Mouse (Mus musculus) MEL (cell line): ENCODE measurements around the gene Ube2j1. TPM values are rescaled to one million over a fixed set of nuclear protein-coding genes. Genes with fewer than 3 reads are reported as not detected.

Experiments used
- DNase-seq: peaks from one replicate; pipeline ENCODE4 v3.0.0; 2011; ENCODE audit warnings: low read depth, low spot score
- H3K27ac ChIP-seq: 2 replicates; pipeline ENCODE4 v1.5.1; 2012; ENCODE audit warnings: low read depth, mild to moderate bottlenecking, control low read depth, low read length, moderate library complexity; ENCODE audit not compliant: control insufficient read depth
- H3K27me3 ChIP-seq, 2 experiments: fragments of 150-350 bp in 1 of 2; sonication (generic) in 1 of 2; 2 replicates each; pipeline ENCODE4 v1.6.1; 2012; ENCODE audit warnings: low read length in 2 of 2, mild to moderate bottlenecking in 2 of 2, improper control_type of control experiment in 1 of 2, moderate library complexity in 1 of 2; ENCODE audit not compliant: insufficient read depth in 2 of 2, control insufficient read depth in 1 of 2
- H3K36me3 ChIP-seq, 2 experiments: 2 replicates each; pipeline ENCODE4 v1.6.1; 2012 to 2014; ENCODE audit warnings: low read length in 2 of 2, improper control_type of control experiment in 1 of 2, inconsistent platforms in 1 of 2, mild to moderate bottlenecking in 1 of 2; ENCODE audit not compliant: insufficient read depth in 2 of 2, control insufficient read depth in 1 of 2
- H3K4me1 ChIP-seq, 2 experiments: fragments of 150-350 bp in 1 of 2; sonication (generic) in 1 of 2; 2 replicates each; pipeline ENCODE4 v1.6.1; 2012; ENCODE audit warnings: low read length in 2 of 2, improper control_type of control experiment in 1 of 2, mild to moderate bottlenecking in 1 of 2; ENCODE audit not compliant: insufficient read depth in 2 of 2, control insufficient read depth in 1 of 2
- H3K4me3 ChIP-seq, 2 experiments: fragments of 150-350 bp in 1 of 2; sonication (generic) in 1 of 2; 2 replicates each; pipeline ENCODE4 v1.5.1; 2012; ENCODE audit warnings: low read depth in 2 of 2, low read length in 2 of 2, mild to moderate bottlenecking in 2 of 2, moderate library complexity in 2 of 2, control low read depth in 1 of 2, improper control_type of control experiment in 1 of 2; ENCODE audit not compliant: control insufficient read depth in 1 of 2, insufficient read depth in 1 of 2
- H3K79me2 ChIP-seq: 2 replicates; pipeline ENCODE4 v1.6.1; 2012; ENCODE audit warnings: mild to moderate bottlenecking, low read length, moderate library complexity; ENCODE audit not compliant: control insufficient read depth, poor library complexity, insufficient read depth
- H3K9ac ChIP-seq: 2 replicates; pipeline ENCODE4 v1.6.1; 2012; ENCODE audit warnings: low read depth, mild to moderate bottlenecking, control low read depth, low read length, moderate library complexity; ENCODE audit not compliant: control insufficient read depth, poor library complexity, severe bottlenecking
- H3K9me3 ChIP-seq: fragments of 150-350 bp; sonication (generic); replicated peaks from 2 replicates; pipeline ENCODE4 v1.6.1; 2012; ENCODE audit warnings: mild to moderate bottlenecking, low read length, improper control_type of control experiment, moderate library complexity; ENCODE audit not compliant: insufficient read depth
- GABPA ChIP-seq: IDR thresholded peaks from 2 replicates; pipeline ENCODE4 v1.6.1; 2012; ENCODE audit warnings: low read depth, mild to moderate bottlenecking, inconsistent platforms, low read length, improper control_type of control experiment, moderate library complexity
- NELFE ChIP-seq: IDR thresholded peaks from 2 replicates; pipeline ENCODE4 v1.6.1; 2011; ENCODE audit warnings: low read depth, low read length, improper control_type of control experiment
- RAD21 ChIP-seq: IDR thresholded peaks from 2 replicates; pipeline ENCODE4 v1.6.1; 2011; ENCODE audit warnings: mild to moderate bottlenecking, low read depth, low read length, improper control_type of control experiment
- polyA plus RNA-seq, 2 experiments: library from polyadenylated mRNA; stranded (reverse) in 1 of 2; unstranded in 1 of 2; fragments of >175 nt in 1 of 2; fragments of >200 nt in 1 of 2; gene quantifications; 2 replicates each; pipeline versions ENCODE4 v1.2.1 to v1.2.4; 2012; ENCODE audit warnings: low replicate concordance in 2 of 2, low read depth in 1 of 2; ENCODE audit not compliant: insufficient read length in 2 of 2, insufficient read depth in 1 of 2, missing spikeins in 1 of 2
- total RNA-seq: library from RNA; depleted of rRNA; stranded (reverse); fragments of 300-350 nt; gene quantifications from 2 replicates; pipeline ENCODE4 v1.2.3, GENCODE M21; 2012; rRNA removed

Gene Ube2j1
- total and polyA plus RNA-seq, 3 experiments, result 32.6 to 42.9 TPM; not detected in 1

DNA sequence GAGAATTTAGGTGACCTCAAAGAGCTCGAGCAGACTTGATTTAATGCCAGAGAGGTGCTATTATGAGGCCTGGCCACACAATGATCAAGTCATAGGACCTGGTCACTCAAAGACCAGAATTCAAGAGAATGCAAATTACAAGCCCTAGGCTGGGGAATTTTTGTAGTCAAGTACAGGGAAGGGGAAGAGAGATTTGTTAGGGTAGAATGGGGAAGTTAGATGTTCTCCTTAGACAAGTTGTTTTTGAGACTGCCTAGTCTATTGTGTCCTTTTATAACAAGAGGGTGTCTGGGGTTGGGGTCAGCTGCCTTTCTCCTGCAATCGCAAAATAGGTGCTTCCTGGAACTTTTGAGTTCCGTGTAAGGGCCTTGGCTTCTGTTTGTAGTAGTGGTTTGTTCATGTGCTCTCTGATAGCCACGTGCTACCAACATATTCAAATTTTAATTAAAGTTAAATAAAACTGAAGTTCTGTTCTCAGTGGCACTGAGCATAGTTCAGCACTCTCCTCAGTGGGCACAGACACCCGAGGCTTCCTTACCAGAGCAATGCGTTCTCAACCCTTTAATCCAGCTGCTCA, 68.0 kb downstream of the Ube2j1 start:
- Histone ChIP-seq H3K4me1 (no peaks in the 10 kb centered on the region), H3K79me2 (no peaks in the 10 kb centered on the region), H3K9me3 (no peaks in the 10 kb centered on the region), H3K4me3 (no peak overlapping the region), H3K27ac (no peak overlapping the region), H3K27me3 (no peaks in the 10 kb centered on the region; a peak in 1 of 4 replicates), H3K9ac (no peak overlapping the region), H3K36me3 (no peaks in the 10 kb centered on the region)
- no peak for DNase-seq
- TF ChIP-seq GABPA (no peak), NELFE (no peak), RAD21 (no peak)

Other genes starting within 250 kb of the Ube2j1 start
- 30.8 and 37.7 TPM in 2 replicates for gene Lyrm2, start 231.2 kb upstream of the Ube2j1 start, total RNA-seq
- gene Lyrm2, start 231.2 kb upstream of the Ube2j1 start, polyA plus RNA-seq, result 10 to 100 TPM in 1 of 2 experiments, not detected in 1; 18.0 TPM
- 1.1 and 1.4 TPM in 2 replicates for gene Ankrd6, start 80.6 kb upstream of the Ube2j1 start, total RNA-seq
- 1 to 10 TPM in 1 of 2 experiments, not detected in 1; 1.8 TPM for gene Ankrd6, start 80.6 kb upstream of the Ube2j1 start, polyA plus RNA-seq
- gene Rragd, start 48.4 kb upstream of the Ube2j1 start, total RNA-seq, result not detected in 2 replicates
- not detected for gene Rragd, start 48.4 kb upstream of the Ube2j1 start, polyA plus RNA-seq
- 0.12 TPM in 1 of 2 replicates, not detected in the other for gene Gabrr2, start 31.6 kb downstream of the Ube2j1 start, total RNA-seq
- gene Gabrr2, start 31.6 kb downstream of the Ube2j1 start, polyA plus RNA-seq, result under 1 TPM in 1 of 2 experiments, not detected in 1; 0.11 TPM
- gene Gabrr1, start 101.1 kb downstream of the Ube2j1 start, total RNA-seq, result not detected in 2 replicates
- not detected for gene Gabrr1, start 101.1 kb downstream of the Ube2j1 start, polyA plus RNA-seq
- not detected in 2 replicates for gene Pm20d2, start 158.3 kb downstream of the Ube2j1 start, total RNA-seq
- gene Pm20d2, start 158.3 kb downstream of the Ube2j1 start, polyA plus RNA-seq, result not detected
- gene Srsf12, start 177.6 kb downstream of the Ube2j1 start, total RNA-seq, result not detected in 2 replicates
- not detected for gene Srsf12, start 177.6 kb downstream of the Ube2j1 start, polyA plus RNA-seq